In genomic region chr11:55131077-55131742, GRCm38 (mm10) we compare ENCODE assay signal across 10 mouse cellular contexts. TPM values are rescaled to one million over a fixed set of nuclear protein-coding genes. Genes with fewer than 3 reads are reported as not detected.
DNase-seq lines count a peak whose midpoint lies in the region; ATAC-seq and TF ChIP-seq lines count a peak whose summit lies in the region.
"Had no signal": no experiment of that assay in that cellular context is flagged by ENCODE, and none has a peak within 500 bp of the region (broad histone marks: within the 10 kb centered on the region; RNA-seq: fewer than 3 reads in every experiment).

No protein-coding gene starts in this region.

- H3K36me3 ChIP-seq in heart, embryonic 11.5 days (ENCODE audit: control insufficient read depth, insufficient read depth, low read length), result no peaks in the 10 kb centered on the region
- H3K36me3 ChIP-seq in heart, embryonic 10.5 days, result no peaks in the 10 kb centered on the region
- no peaks in the 10 kb centered on the region for H3K36me3 ChIP-seq in midbrain, postnatal 0 days (ENCODE audit: insufficient read depth, low read length)
- H3K36me3 ChIP-seq: hindbrain, embryonic 10.5 days; limb, embryonic 12.5 days had no signal

- no peak overlapping the region for H3K27ac ChIP-seq in heart, embryonic 11.5 days (ENCODE audit: low read depth, low read length)
- H3K27ac ChIP-seq in heart, embryonic 10.5 days, result no peak overlapping the region
- H3K27ac ChIP-seq in bone marrow macrophage, adult 2 months (ENCODE audit: insufficient read depth, low read depth, low read length), result no peak overlapping the region
- H3K27ac ChIP-seq in midbrain, postnatal 0 days (ENCODE audit: low read depth, low read length), result no peak overlapping the region
- H3K27ac ChIP-seq: hindbrain, embryonic 10.5 days; limb, embryonic 12.5 days had no signal

- H3K4me2 ChIP-seq in heart, embryonic 11.5 days, result no peak overlapping the region
- H3K4me2 ChIP-seq in midbrain, postnatal 0 days (ENCODE audit: low read depth, low read length, poor library complexity, severe bottlenecking), result no peak overlapping the region
- H3K4me2 ChIP-seq: limb, embryonic 12.5 days had no signal

- DNase-seq in heart, embryonic 10.5 days (ENCODE audit: low spot score), result no peak
- DNase-seq in lung, postnatal 10 days, result peak; percentile 44
- DNase-seq in spleen, postnatal 4 days (ENCODE audit: low spot score in 2 of 2), result peak; percentile 66 to 75
- DNase-seq in ovary, postnatal 10 days (ENCODE audit: low spot score), result no peak
- DNase-seq in midbrain, postnatal 0 days (ENCODE audit: low spot score), result no peak
- DNase-seq in adrenal gland, adult 8-10 months, result no peak

- WGBS in heart, embryonic 11.5 days (ENCODE audit: insufficient replicate concordance), result 81% methylated on average over 11 of the region's 11 CpGs
- 82% methylated on average over 11 of the region's 11 CpGs for WGBS in heart, embryonic 10.5 days
- WGBS in midbrain, postnatal 0 days, result 86% methylated on average over 11 of the region's 11 CpGs

- no peaks in the 10 kb centered on the region for H3K4me1 ChIP-seq in heart, embryonic 11.5 days (ENCODE audit: control insufficient read depth, insufficient read depth, low read length)
- H3K4me1 ChIP-seq in heart, embryonic 10.5 days, result no peaks in the 10 kb centered on the region
- H3K4me1 ChIP-seq in bone marrow macrophage, adult 2 months (ENCODE audit: control insufficient read depth, insufficient read depth, low read length), result peaks cover 13% of the 10 kb centered on the region
- no peaks in the 10 kb centered on the region; the same call in 1 of the 2 replicates for H3K4me1 ChIP-seq in midbrain, postnatal 0 days (ENCODE audit: insufficient read depth, low read length)
- H3K4me1 ChIP-seq: hindbrain, embryonic 10.5 days; limb, embryonic 12.5 days had no signal

- H3K9ac ChIP-seq in heart, embryonic 11.5 days (ENCODE audit: low read depth, low read length), result no peak overlapping the region
- no peak overlapping the region for H3K9ac ChIP-seq in midbrain, postnatal 0 days (replicated peaks; ENCODE audit: low read length, poor library complexity, severe bottlenecking)
- H3K9ac ChIP-seq: limb, embryonic 12.5 days had no signal

- TF ChIP-seq POLR2A in bone marrow macrophage, adult 2 months (IDR thresholded peaks at IDR 0.05; ENCODE audit: borderline replicate concordance, low read depth, low read length), result no peak

- no peaks in the 10 kb centered on the region for H3K27me3 ChIP-seq in heart, embryonic 11.5 days (ENCODE audit: control insufficient read depth, insufficient read depth, low read length)
- H3K27me3 ChIP-seq in heart, embryonic 10.5 days (ENCODE audit: insufficient read depth, poor library complexity, severe bottlenecking), result no peaks in the 10 kb centered on the region
- H3K27me3 ChIP-seq in midbrain, postnatal 0 days (ENCODE audit: insufficient read depth, low read length), result no peaks in the 10 kb centered on the region
- H3K27me3 ChIP-seq: limb, embryonic 12.5 days had no signal

- H3K9me3 ChIP-seq in heart, embryonic 11.5 days (replicated peaks; ENCODE audit: control insufficient read depth, low read length), result no peaks in the 10 kb centered on the region
- H3K9me3 ChIP-seq in heart, embryonic 10.5 days, result no peaks in the 10 kb centered on the region
- no peaks in the 10 kb centered on the region for H3K9me3 ChIP-seq in midbrain, postnatal 0 days (ENCODE audit: low read length)
- H3K9me3 ChIP-seq: hindbrain, embryonic 10.5 days; limb, embryonic 12.5 days had no signal

- TF ChIP-seq CTCF in bone marrow macrophage, adult 2 months (IDR thresholded peaks at IDR 0.05; ENCODE audit: low read depth, low read length), result 0 out of 2 replicates have a peak, but pooled peaks have one; percentile 13
- TF ChIP-seq CTCF in midbrain, postnatal 0 days (IDR thresholded peaks at IDR 0.05), result no peak

- peak; percentile 22; the same call in 1 of the 2 replicates for ATAC-seq in heart, embryonic 11.5 days (replicated peaks; ENCODE audit: insufficient number of reproducible peaks, low FRiP score, low TSS enrichment)
- ATAC-seq in midbrain, postnatal 0 days (ENCODE audit: low FRiP score), result no peak

- no peak overlapping the region for H3K4me3 ChIP-seq in heart, embryonic 11.5 days (ENCODE audit: low read depth, low read length)
- H3K4me3 ChIP-seq in heart, embryonic 10.5 days, result no peak overlapping the region
- H3K4me3 ChIP-seq in bone marrow macrophage, adult 2 months (ENCODE audit: insufficient read depth, low read length), result no peak overlapping the region
- no peak overlapping the region for H3K4me3 ChIP-seq in midbrain, postnatal 0 days (ENCODE audit: low read depth, low read length)
- H3K4me3 ChIP-seq: hindbrain, embryonic 10.5 days; limb, embryonic 12.5 days had no signal

RNA-seq across cellular contexts. Expression of gene Slc36a3, which starts 20.3 kb away (rescaled TPM):
- not detected in 2 replicates for polyA plus RNA-seq in heart, embryonic 11.5 days (2014; fragmentation: Nextera tagmentation; extraction: Ambion mirVana)
- polyA plus RNA-seq in heart, embryonic 10.5 days (2016; fragmentation: Nextera tagmentation; extraction: Ambion mirVana), result not detected in 2 replicates
- not detected in 2 replicates for polyA plus RNA-seq in bone marrow macrophage, adult 2 months (2012; ENCODE audit: insufficient read depth, insufficient read length, missing spikeins)
- total RNA-seq in midbrain, postnatal 0 days (2014; rRNA removed), result not detected in 2 replicates
- polyA plus RNA-seq in midbrain, postnatal 0 days (2015; fragmentation: Nextera tagmentation; extraction: Ambion mirVana), result not detected in 2 replicates
- total RNA-seq in adrenal gland, adult 8-10 months (2022), result not detected
- polyA plus RNA-seq: hindbrain, embryonic 10.5 days; limb, embryonic 12.5 days had no signal

RNA-seq across cellular contexts. Expression of gene Gm2a, which starts 33.3 kb away (rescaled TPM):
- polyA plus RNA-seq in heart, embryonic 11.5 days (2014; fragmentation: Nextera tagmentation; extraction: Ambion mirVana), result 50.0 and 51.9 TPM in 2 replicates
- 33.5 and 52.0 TPM in 2 replicates for polyA plus RNA-seq in heart, embryonic 10.5 days (2016; fragmentation: Nextera tagmentation; extraction: Ambion mirVana)
- polyA plus RNA-seq in bone marrow macrophage, adult 2 months (2012; ENCODE audit: insufficient read depth, insufficient read length, missing spikeins), result 216 and 231 TPM in 2 replicates
- total RNA-seq in midbrain, postnatal 0 days (2014; rRNA removed), result 31.5 and 46.4 TPM in 2 replicates
- polyA plus RNA-seq in midbrain, postnatal 0 days (2015; fragmentation: Nextera tagmentation; extraction: Ambion mirVana), result 50.0 and 55.7 TPM in 2 replicates
- 100 to 1,000 TPM; 254 to 285 (median 274) TPM for total RNA-seq in adrenal gland, adult 8-10 months (2022)

RNA-seq across cellular contexts. Expression of gene Ccdc69, which starts 53.3 kb away (rescaled TPM):
- polyA plus RNA-seq in heart, embryonic 11.5 days (2014; fragmentation: Nextera tagmentation; extraction: Ambion mirVana), result 16.5 and 17.1 TPM in 2 replicates
- 10.4 and 17.5 TPM in 2 replicates for polyA plus RNA-seq in heart, embryonic 10.5 days (2016; fragmentation: Nextera tagmentation; extraction: Ambion mirVana)
- polyA plus RNA-seq in bone marrow macrophage, adult 2 months (2012; ENCODE audit: insufficient read depth, insufficient read length, missing spikeins), result 5.3 and 6.0 TPM in 2 replicates
- 0.33 and 2.2 TPM in 2 replicates for total RNA-seq in midbrain, postnatal 0 days (2014; rRNA removed)
- polyA plus RNA-seq in midbrain, postnatal 0 days (2015; fragmentation: Nextera tagmentation; extraction: Ambion mirVana), result 0.39 and 0.52 TPM in 2 replicates
- total RNA-seq in adrenal gland, adult 8-10 months (2022), result 1 to 10 TPM; 3.9 to 7.5 (median 4.5) TPM

RNA-seq across cellular contexts. Expression of gene Slc36a2, which starts 53.7 kb away (rescaled TPM):
- 3.5 TPM in 2 replicates for polyA plus RNA-seq in heart, embryonic 11.5 days (2014; fragmentation: Nextera tagmentation; extraction: Ambion mirVana)
- 2.2 and 2.8 TPM in 2 replicates for polyA plus RNA-seq in heart, embryonic 10.5 days (2016; fragmentation: Nextera tagmentation; extraction: Ambion mirVana)
- polyA plus RNA-seq in bone marrow macrophage, adult 2 months (2012; ENCODE audit: insufficient read depth, insufficient read length, missing spikeins), result 2.4 and 3.3 TPM in 2 replicates
- total RNA-seq in midbrain, postnatal 0 days (2014; rRNA removed), result 0.27 and 0.61 TPM in 2 replicates
- 0.52 and 0.79 TPM in 2 replicates for polyA plus RNA-seq in midbrain, postnatal 0 days (2015; fragmentation: Nextera tagmentation; extraction: Ambion mirVana)
- total RNA-seq in adrenal gland, adult 8-10 months (2022), result 10 to 100 TPM; 11.2 to 54.4 (median 43.2) TPM

Comparison
In these comparisons a context has a peak if more than half of its experiments do, and no peak if none do; other contexts are left out.
1. DNase-seq: peak in lung, postnatal 10 days (single experiment) and spleen, postnatal 4 days (2 of 2); none in heart, embryonic 10.5 days (single experiment), ovary, postnatal 10 days (single experiment), midbrain, postnatal 0 days (single experiment) and adrenal gland, adult 8-10 months (single experiment).